Mouse (Mus musculus) hindbrain, embryonic 16.5 days (tissue): Measurements from ENCODE around the gene Arhgef17. TPM values are rescaled to one million over a fixed set of nuclear protein-coding genes. Genes with fewer than 3 reads are reported as not detected.
A peak's percentile ranks its signal among the peaks of the same experiment; 100 is the strongest.

Experiments used
- ATAC-seq: fragments of 200-750 bp; cut with Nextera tagmentation; 2 replicates; pipeline ENCODE4 v1.8.0; 2017; ENCODE audit warnings: moderate TSS enrichment, moderate library complexity
- H3K27ac ChIP-seq: fragments of 300-500 bp; sonication (generic); 2 replicates; pipeline ENCODE4 v1.5.1; 2014; ENCODE audit warnings: low read depth, mild to moderate bottlenecking, control low read depth, low read length, moderate library complexity
- H3K27me3 ChIP-seq: fragments of 300-500 bp; sonication (generic); replicated peaks from 2 replicates; pipeline ENCODE4 v1.6.1; 2014; ENCODE audit warnings: low read length; ENCODE audit not compliant: control insufficient read depth, insufficient read depth
- H3K36me3 ChIP-seq: fragments of 300-500 bp; sonication (generic); 2 replicates; pipeline ENCODE4 v1.6.1; 2014; ENCODE audit warnings: mild to moderate bottlenecking, low read length, moderate library complexity, mixed read lengths; ENCODE audit not compliant: control insufficient read depth, insufficient read depth
- H3K4me1 ChIP-seq: fragments of 300-500 bp; sonication (generic); 2 replicates; pipeline ENCODE4 v1.6.1; 2014; ENCODE audit warnings: low read depth, low read length; ENCODE audit not compliant: control insufficient read depth, insufficient read depth
- H3K4me2 ChIP-seq: fragments of 300-500 bp; sonication (generic); 2 replicates; pipeline ENCODE4 v1.6.1; 2014; ENCODE audit warnings: mild to moderate bottlenecking, low read length, control low read depth, moderate library complexity
- H3K4me3 ChIP-seq: fragments of 300-500 bp; sonication (generic); 2 replicates; pipeline ENCODE4 v1.5.1; 2014; ENCODE audit warnings: mild to moderate bottlenecking, low read length, control low read depth, moderate library complexity
- H3K9ac ChIP-seq: fragments of 300-500 bp; sonication (generic); 2 replicates; pipeline ENCODE4 v1.6.1; 2014; ENCODE audit warnings: low read depth, mild to moderate bottlenecking, control low read depth, low read length, moderate library complexity
- H3K9me3 ChIP-seq: fragments of 300-500 bp; sonication (generic); 2 replicates; pipeline ENCODE4 v1.6.1; 2014; ENCODE audit warnings: mild to moderate bottlenecking, low read length, moderate library complexity; ENCODE audit not compliant: control insufficient read depth
- WGBS: fragments of 180-500 bp; shearing (Covaris S2); extraction: QIAGEN DNeasy Blood & Tissue Kit; methylation state at CpG from one replicate; pipeline ENCODE4 v1.1.7; 2014; 5-methylcytosine and 5-hydroxymethylcytosine counted together
- polyA plus RNA-seq: library from polyadenylated mRNA; unstranded; fragments of >200 nt; fragmentation: Nextera tagmentation; extraction: Ambion mirVana; gene quantifications from 2 replicates; pipeline ENCODE4 v1.2.1, GENCODE M21; 2015

The Arhgef17 gene
- polyA plus RNA-seq, 1 experiment from 2014 or later = 13.6 TPM

DNA sequence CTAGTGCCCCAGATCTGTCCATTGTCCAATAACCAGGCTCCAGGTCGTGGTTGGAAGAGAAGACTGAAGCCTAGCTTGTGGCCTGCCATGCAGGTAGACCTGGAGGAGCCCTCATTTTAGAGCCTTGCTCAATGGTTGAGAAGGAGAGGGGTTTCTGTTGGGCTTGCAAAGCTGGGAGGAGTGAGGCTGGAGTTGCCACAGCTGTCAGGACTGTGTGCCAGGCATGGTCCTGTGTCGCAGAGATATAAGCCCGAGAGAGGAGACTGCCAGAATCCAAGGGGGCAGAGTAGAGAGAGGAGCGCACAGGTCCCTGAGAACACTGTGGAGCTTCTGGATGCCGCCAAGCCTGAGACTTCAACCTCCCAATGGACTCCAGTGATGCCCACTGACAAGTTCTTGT lies 12.8 kb upstream of the Arhgef17 start:
- no peak overlapping the region for H3K9ac ChIP-seq
- no peaks in the 10 kb centered on the region for H3K27me3 ChIP-seq
- no peak for ATAC-seq
- no peak overlapping the region for H3K4me2 ChIP-seq
- no peaks in the 10 kb centered on the region for H3K9me3 ChIP-seq
- no peak overlapping the region for H3K27ac ChIP-seq
- no peak overlapping the region for H3K4me3 ChIP-seq
- 76% methylated on average over 5 of the region's 5 CpGs for WGBS
- peaks cover 16% of the 10 kb centered on the region for H3K4me1 ChIP-seq
- H3K36me3 ChIP-seq = no peaks in the 10 kb centered on the region

DNA sequence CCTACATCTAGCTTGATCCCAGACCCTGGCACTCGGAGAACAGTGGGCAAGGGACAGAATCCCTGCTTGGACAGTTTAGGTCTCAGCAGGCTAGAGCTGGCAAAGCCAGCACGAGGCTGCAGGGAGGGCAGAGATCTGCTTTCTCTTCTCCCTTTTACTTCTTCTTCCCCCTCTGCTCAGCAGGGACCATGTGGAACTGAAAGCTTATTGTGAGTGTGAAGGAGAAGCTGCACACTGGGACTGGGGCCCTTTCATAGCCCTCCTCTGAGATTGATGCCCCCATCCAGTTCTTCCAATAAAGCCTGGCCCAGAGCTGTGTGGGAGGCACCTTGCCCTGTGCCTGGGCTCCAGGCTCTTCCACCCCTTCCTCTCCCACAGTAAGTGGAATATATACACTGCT lies 12.4 kb upstream of the Arhgef17 start:
- Histone ChIP-seq H3K4me3 (no peak overlapping the region), H3K27me3 (no peaks in the 10 kb centered on the region), H3K9ac (no peak overlapping the region), H3K9me3 (no peaks in the 10 kb centered on the region), H3K4me1 (peaks cover 16% of the 10 kb centered on the region), H3K4me2 (no peak overlapping the region), H3K27ac (no peak overlapping the region), H3K36me3 (no peaks in the 10 kb centered on the region)
- WGBS = 57% methylated on average over 2 of the region's 2 CpGs
- ATAC-seq = peak; percentile 32; the same call in 1 of the 2 replicates

DNA sequence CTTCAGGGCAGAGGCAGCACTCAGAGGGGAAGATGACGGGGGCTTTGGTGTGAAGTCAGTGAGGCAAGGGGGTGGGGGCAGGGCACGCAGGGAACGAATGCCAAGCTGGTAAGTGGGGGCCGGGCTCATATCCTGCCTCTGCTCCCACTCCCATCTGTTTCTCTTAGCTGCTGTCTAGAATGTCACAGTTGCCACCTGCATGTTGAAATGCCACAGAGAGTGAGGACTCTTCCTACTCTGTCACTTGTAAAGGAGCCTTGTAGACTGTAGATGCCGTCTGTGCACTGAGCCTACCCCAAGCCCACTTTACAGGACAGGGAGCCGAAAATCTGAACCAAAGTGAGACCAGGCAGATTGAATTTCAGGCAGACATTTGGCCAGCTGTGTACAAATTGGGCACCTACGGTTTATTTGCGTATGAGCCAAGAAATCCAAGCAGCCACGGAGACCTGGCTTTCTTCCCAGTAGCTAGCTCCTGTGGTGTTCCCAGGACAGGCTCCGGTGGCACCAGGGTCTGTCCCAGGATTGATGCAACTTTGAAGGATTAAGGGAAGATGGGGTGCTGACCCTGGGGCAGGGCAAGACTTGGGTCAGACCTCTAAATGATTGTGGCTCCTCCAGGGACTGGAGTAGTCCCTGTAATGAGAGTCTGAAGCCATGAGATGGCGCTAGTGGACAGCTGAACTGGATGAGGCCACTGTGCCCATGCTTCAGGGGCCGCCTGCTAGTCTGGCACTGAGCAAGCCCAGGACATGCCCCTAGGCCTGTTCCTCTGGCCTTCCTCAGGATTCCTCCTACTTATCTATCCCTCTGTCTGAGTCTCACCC lies 11.1 kb upstream of the Arhgef17 start:
- Histone ChIP-seq H3K36me3 (no peaks in the 10 kb centered on the region), H3K4me3 (no peak overlapping the region), H3K27me3 (no peaks in the 10 kb centered on the region), H3K27ac (peak overlapping the region; percentile 11; the same call in 1 of the 2 replicates), H3K9me3 (no peaks in the 10 kb centered on the region), H3K9ac (0 out of 2 replicates have a peak overlapping the region, but pooled peaks have one; percentile 23), H3K4me2 (no peak overlapping the region), H3K4me1 (peaks cover 16% of the 10 kb centered on the region)
- peak; percentile 60 for ATAC-seq
- 29% methylated on average over 12 of the region's 12 CpGs for WGBS

DNA sequence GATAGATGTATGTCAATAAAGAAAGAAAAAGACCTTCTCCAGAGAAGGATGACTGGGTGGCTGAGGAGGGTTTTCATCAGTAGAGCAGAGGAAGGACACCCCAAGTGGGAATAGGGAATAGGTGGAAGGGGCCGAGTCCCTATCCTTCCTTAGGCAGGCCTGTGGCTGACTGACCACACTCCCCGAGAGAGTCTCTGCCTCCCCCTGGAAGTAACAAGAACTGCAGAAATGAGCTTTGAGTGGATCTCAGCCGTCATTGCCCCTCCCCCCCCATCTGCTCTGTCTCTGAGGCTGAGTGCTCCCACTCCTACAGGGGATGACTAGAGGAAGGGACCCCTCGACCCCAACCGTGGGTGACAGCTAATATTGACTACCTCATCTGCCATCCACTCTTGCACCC lies 9.3 kb upstream of the Arhgef17 start:
- Histone ChIP-seq H3K4me1 (peaks cover 16% of the 10 kb centered on the region), H3K27me3 (no peaks in the 10 kb centered on the region), H3K4me3 (no peak overlapping the region), H3K9me3 (no peaks in the 10 kb centered on the region), H3K9ac (no peak overlapping the region), H3K27ac (no peak overlapping the region), H3K36me3 (no peaks in the 10 kb centered on the region), H3K4me2 (no peak overlapping the region)
- 35% methylated on average over 5 of the region's 5 CpGs for WGBS
- no peak for ATAC-seq

DNA sequence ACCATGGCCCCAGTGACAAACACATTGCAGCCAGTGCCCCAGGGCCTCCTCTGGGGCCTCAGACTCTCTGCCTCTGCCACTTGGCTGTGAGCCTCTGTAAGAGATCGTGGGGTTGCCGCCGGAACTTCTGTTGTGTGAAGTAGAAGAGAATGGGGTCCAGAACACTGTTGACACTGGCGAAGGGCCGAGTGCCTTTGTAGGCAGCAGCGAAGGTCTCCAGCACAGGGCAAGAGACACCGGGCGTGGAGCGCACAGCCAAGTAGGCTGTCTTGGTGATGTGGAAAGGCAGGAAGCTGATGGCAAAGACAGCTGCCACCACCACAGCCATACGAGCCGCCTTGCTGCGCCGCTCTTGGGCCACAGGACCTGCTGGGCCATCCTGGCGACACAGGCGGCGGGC lies 6.2 kb upstream of the Arhgef17 start:
- WGBS = 79% methylated on average over 16 of the region's 16 CpGs
- Histone ChIP-seq H3K27ac (no peak overlapping the region), H3K9ac (no peak overlapping the region), H3K4me1 (peaks cover 4% of the 10 kb centered on the region), H3K36me3 (no peaks in the 10 kb centered on the region), H3K4me3 (no peak overlapping the region), H3K4me2 (no peak overlapping the region), H3K9me3 (no peaks in the 10 kb centered on the region), H3K27me3 (0 out of 2 replicates have a peak, but pooled peaks cover 2% of the 10 kb centered on the region)
- peak; percentile 52 for ATAC-seq

DNA sequence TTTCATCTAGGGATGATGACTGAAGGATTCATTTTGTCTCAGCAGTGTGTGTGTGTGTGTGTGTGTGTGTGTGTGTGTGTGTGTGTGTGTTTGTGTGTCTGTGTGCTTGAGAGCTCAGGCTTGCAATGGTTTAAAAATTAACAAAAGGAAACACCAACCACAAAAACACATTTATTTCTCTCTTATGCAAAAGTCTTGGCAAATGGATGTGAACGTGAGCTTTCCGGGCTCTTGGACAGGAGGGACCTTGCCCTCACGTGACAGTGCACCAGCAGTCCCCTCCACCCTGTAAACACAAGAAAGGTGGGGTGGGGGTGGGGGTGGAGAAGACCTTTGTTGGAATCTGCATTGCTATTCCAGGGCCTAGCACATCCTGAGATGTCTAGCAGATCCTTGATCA lies 5.6 kb upstream of the Arhgef17 start:
- 0 out of 2 replicates have a peak, but pooled peaks cover 2% of the 10 kb centered on the region for H3K27me3 ChIP-seq
- H3K4me2 ChIP-seq = no peak overlapping the region
- H3K9ac ChIP-seq = no peak overlapping the region
- no peaks in the 10 kb centered on the region for H3K36me3 ChIP-seq
- no peak for ATAC-seq
- 81% methylated on average over 3 of the region's 3 CpGs for WGBS
- H3K9me3 ChIP-seq = no peaks in the 10 kb centered on the region
- no peak overlapping the region for H3K4me3 ChIP-seq
- H3K4me1 ChIP-seq = peaks cover 2% of the 10 kb centered on the region; the same call in 1 of the 2 replicates
- H3K27ac ChIP-seq = no peak overlapping the region

DNA sequence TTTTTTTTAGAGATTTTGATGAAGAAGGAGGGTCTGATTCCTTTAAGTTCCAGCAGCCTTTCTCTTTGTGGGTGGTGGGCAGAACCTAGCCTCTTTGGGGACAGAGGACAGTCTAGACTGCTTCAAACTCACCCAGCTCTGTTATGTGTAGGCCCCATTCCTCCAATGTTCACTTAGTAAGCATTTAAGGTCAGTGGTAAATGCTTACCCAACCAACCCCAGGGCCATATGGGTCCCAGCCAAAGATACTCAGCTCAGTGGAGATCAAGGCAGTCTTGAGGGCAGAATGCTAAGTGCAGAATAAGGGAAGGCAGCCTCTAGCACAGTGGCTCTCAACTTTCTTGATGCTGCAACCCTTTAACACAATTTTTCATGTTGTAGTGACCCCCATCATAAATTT lies 1.6 kb upstream of the Arhgef17 start:
- H3K4me3 ChIP-seq = no peak overlapping the region
- H3K27ac ChIP-seq = no peak overlapping the region
- H3K9me3 ChIP-seq = no peaks in the 10 kb centered on the region
- H3K27me3 ChIP-seq = peaks cover 13% of the 10 kb centered on the region
- no peak overlapping the region for H3K9ac ChIP-seq
- H3K4me1 ChIP-seq = peaks cover 16% of the 10 kb centered on the region; the same call in 1 of the 2 replicates
- no peak for ATAC-seq
- no peaks in the 10 kb centered on the region for H3K36me3 ChIP-seq
- H3K4me2 ChIP-seq = no peak overlapping the region

DNA sequence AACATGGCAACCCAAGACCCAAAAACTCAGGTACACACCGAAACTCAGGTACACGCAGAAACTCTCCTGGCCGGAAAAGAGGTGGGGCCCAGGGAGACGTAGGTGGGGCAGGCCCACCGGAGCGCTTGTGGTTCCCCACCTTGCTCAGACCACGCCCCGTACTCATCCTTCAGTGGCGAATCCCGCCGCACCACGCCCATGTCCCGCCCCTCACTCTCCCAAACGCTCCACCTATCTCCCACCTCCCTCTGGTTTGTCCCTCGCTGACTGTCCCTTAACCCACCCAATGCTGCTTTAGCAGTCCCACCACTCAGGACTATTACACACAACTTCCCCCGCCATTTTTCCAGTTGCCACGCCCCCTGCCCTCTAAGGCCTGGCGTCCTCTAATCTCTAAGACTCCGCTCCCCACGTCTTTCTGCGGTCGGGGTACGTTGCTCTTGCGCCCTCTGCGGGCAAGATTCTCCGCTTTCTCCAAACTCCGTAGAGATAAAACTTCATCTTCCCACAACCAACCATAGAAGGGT lies 637 bp upstream of the Arhgef17 start:
- Histone ChIP-seq H3K27me3 (peaks cover 13% of the 10 kb centered on the region), H3K4me3 (peak overlapping the region; percentile 54), H3K4me1 (peaks cover 18% of the 10 kb centered on the region; the same call in 1 of the 2 replicates), H3K27ac (peak overlapping the region; percentile 74), H3K36me3 (no peaks in the 10 kb centered on the region), H3K4me2 (peak overlapping the region; percentile 94), H3K9ac (peak overlapping the region; percentile 67), H3K9me3 (no peaks in the 10 kb centered on the region)
- WGBS = 1% methylated on average over 24 of the region's 27 CpGs
- peak; percentile 85 for ATAC-seq

DNA sequence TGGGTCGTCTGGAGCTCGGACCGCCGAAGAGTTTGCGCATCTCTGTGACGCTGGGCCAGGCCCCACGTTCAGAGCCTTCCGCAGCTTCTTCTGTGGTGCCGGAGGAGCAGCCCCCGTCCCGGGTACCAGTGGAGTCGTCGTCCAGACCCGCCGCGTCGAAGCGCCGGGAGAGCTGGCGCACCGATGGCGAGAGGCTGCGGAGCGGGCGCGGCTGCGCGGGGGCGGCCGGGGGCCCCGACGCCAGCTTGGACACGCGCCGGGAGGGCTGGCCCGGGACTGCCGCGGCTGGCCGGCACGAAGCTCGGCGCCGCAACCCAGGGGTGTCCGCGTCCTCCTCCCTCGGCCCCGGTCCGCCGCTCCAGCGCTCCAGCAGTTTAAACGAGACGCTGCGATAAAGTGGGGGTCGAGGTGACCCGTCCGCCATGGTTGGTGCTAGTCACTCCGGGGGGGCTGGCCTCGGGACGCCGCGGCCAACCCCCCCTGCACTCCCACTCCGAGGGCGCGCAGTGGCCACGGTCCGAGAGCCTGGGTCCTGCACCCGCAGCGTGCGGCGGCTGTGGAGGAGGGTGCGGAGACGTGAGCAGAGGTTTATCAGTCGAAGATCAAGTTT lies 486 bp downstream of the Arhgef17 start:
- Histone ChIP-seq H3K27me3 (peaks cover 13% of the 10 kb centered on the region), H3K9me3 (no peaks in the 10 kb centered on the region), H3K9ac (peak overlapping the region; percentile 67), H3K4me2 (peak overlapping the region; percentile 94), H3K27ac (peak overlapping the region; percentile 81), H3K4me3 (peak overlapping the region; percentile 54), H3K4me1 (peaks cover 18% of the 10 kb centered on the region; the same call in 1 of the 2 replicates), H3K36me3 (no peaks in the 10 kb centered on the region)
- under 1% methylated on average over 67 of the region's 73 CpGs for WGBS
- peak; percentile 37 for ATAC-seq
